Mouse (Mus musculus) cortical plate, adult 2 months (tissue): ENCODE results near the gene Cachd1.

ENCODE experiments used
- CTCF ChIP-seq: fragments of 200-500 bp; IDR thresholded peaks from 2 replicates; pipeline ENCODE4 v1.5.1; 2011; ENCODE audit warnings: mild to moderate bottlenecking, control low read depth, low read length; ENCODE audit not compliant: insufficient read depth; ENCODE audit errors: extremely low read depth
- POLR2A ChIP-seq: fragments of 200-500 bp; IDR thresholded peaks from 2 replicates; pipeline ENCODE4 v1.6.1; 2011; ENCODE audit warnings: mild to moderate bottlenecking, low read length, control low read depth; ENCODE audit not compliant: insufficient read depth; ENCODE audit errors: extremely low read depth

DNA sequence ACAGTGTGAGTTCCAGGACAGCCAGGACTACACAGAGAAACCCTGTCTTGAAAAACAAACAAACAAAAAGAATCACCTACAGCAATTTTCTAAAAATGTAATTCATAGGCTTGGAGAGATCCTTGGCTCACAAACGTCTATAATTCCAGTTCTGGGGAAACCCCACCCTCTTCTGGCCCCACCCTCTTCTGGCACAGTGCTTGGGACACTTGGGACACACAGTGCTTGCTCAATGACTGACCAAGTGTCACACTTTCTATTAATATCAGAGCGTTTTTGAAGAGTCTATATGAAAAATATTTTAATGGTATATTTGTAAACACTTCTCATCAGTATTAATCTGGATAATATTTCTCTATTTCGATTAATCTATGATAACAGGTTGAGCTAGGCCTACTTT, 256.6 kb downstream of the Cachd1 start:
- TF ChIP-seq CTCF (no peak), POLR2A (no peak)
